Mouse (Mus musculus) gastrocnemius, postnatal 10 days (tissue): Measurements from ENCODE around the gene Ifna6. TPM values are rescaled to one million over a fixed set of nuclear protein-coding genes. Genes with fewer than 3 reads are reported as not detected.
A peak's percentile ranks its signal among the peaks of the same experiment; 100 is the strongest.

Experiments used
- DNase-seq: peaks from one replicate; pipeline ENCODE4 v3.0.0; 2021; ENCODE audit warnings: mixed read lengths
- total RNA-seq, 2 experiments: library from RNA; stranded (reverse); gene quantifications; 2 replicates each; pipeline ENCODE4 v1.2.3; 2021

Gene Ifna6
- total RNA-seq, 2 experiments from 2014 or later, result not detected

DNA sequence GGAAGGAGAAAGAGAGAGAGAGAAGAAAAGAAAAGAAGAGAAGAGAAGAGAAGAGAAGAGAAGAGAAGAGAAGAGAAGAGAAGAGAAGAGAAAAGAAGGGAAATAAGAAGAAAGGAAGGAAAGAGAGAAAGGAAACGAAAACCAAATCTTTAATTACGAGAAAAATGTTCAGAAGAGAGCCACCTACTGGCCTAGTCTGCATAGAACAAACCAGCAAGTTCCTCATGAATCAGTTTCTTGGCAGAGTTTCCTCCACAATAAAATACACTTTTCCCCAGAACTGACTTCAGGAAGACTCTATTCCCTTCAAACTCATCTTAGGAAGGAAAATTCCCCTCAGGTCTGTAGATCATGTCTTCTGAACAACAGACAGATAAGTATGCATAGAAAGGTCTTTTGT, 18.1 kb downstream of the Ifna6 start:
- DNase-seq, result no peak

DNA sequence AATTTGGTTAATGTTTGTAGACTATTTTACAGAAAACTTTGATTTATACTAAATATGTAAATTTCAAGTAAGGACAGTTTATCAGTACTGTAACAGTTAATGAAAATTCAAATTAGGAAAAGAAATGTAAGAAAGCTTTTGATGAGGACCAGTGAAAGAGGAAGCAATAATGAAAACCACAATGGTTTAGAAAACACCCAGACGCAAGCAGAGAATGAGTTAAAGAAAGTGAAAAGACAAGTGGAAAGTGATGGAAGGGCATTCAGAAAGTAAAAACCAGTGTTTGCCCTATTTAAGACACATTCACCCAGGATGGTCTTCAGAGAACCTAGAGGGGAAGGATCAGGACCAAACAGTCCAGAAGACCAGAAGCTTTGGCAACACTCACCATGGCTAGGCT, 22.5 kb downstream of the Ifna6 start, which contains the start of gene Ifna1:
Gene Ifna1 (plus strand): TSS at position 390 of the 400 bp plus-strand sequence.
- no peak for DNase-seq

DNA sequence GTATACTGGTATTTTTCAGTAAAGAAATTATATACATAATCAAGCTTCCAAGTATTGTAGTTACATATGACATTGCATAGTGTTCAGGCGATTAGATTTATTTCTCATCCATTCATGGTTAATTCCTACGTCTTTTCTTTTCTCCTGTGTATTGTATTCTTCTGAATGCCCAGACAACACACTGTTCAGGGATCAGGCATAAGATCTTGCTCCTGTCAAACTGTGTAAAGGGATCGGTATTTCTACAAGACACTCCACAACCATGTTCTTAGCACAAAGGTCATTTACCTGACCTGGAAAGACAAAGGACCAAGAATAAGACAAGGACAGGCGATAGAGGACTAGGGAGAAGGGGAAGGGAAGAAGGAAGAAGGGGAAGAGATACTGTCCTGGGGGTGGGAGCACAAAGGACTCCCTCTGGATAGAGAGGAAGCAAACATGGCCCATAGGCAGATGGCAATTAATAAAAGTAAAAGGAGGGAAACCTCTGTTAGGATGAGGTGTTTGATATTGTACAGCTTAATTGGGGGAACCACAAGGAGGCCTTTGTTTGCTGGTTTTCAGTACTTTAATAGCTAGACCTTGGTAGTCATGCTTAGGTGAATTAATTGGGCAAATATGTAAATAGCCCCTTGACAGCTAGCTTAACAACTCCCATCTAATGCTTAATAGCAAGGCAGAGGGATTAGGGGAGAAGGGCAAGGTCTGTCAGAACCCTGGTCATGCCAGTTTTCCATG, 24.0 kb downstream of the Ifna6 start:
- DNase-seq, result no peak

DNA sequence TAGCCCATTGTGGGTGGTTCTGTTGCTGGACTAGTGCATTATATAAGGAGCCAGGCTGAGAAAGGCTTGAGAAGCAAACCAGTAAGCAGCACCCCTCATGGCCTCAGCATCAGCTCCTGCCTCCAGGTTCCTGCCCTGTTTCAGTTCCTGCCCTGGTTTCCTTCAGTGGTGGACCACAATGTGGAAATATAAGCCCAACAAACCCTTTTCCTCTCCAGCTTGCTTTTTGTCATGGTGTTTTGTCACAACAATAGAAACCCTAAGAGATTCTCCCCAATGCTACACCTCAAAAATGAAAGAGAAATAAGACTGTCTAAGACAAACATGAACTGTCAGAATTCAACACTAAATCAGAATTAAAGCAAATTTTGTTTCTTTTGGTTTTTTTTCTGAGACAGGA, 32.0 kb downstream of the Ifna6 start:
- DNase-seq, result no peak

DNA sequence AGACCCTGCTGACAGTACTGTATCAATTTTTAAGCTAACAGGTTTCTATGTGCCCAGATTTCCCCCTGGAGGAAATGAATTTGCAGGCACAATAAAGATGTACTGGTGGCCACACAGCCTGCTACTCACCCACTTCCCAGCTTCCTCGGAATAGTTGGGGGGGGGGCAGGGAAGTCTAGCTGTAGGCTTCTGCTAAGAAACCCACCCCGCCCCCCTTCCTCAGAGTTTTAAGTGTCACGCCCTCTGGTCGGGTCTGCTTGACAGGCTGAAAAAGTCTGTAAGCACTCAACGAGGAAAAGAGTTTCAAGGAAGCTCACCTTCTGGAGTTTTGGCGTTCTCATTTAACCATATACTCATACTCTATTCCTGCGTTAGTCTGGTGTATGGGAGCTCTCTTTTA, 36.1 kb downstream of the Ifna6 start:
- DNase-seq, result no peak

DNA sequence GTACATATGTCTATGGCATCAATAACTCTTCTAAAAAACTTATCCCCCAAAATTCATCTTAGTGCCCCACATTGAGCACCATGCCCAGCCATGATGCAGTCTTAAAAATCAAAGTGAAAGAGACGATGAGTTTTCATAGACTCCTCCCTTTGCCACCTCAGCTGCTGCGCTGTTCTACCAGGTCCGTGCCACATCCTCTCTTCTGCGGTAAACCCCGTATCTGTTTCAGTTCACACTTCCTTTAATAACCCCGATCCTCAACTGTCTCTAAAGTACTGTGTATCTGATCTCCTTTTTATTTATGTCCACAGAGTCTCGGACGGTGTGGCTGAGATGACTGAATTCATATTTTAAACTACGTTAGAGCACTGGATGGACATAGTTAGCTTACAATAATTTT, 37.4 kb downstream of the Ifna6 start:
- no peak for DNase-seq

DNA sequence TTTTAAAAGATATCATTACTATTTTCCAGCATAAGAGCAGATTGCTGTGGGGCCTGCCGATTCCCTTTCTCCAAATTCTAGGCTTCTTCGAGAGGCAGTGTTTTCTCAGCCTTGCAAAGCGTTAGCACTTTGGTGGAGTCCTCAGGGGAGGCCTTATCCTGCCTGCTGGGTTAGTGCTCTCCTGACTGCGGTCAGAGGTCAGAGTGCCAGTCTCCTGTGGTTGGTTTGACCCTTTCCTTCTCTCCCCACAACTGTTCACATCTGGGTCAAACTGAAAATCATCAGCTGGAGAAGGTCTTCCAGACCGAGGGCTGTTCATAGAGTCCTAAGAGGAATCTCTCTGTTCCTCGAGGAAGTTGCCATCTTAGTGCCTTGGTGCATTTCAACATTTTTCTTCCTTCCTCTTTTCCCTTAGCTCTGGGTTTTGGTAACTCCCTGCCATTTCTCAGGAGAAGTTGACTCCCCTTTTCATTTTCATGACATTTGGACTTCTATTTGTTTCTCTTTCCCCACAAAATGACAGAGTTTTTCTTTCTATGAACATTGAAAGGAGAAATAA, 37.9 kb downstream of the Ifna6 start:
- DNase-seq, result no peak

DNA sequence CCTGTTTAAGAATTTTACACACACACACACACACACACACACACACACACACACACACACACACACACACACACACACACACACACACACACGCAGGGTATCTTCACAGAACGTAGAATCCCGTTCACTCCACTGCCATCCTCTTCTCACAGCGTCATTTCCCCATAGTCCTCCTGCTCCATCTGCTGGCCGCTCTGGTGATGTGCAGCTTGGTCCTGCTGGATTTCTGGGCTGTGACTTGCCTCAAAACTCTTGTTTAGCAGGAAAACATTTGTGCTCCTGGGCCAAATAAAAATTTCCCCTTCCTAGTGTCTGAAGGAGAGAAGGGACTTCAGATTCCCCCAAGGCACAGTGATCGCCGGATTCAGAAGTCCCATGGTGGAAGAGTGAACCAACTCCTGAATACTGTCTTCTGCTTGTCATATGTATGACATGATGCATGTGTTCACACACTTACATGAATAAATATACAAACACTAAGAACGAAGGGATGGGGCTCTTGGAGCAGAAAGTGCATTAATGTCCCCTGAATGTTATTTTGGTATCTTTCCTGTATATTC, 40.2 kb downstream of the Ifna6 start:
- peak; percentile 73 for DNase-seq

DNA sequence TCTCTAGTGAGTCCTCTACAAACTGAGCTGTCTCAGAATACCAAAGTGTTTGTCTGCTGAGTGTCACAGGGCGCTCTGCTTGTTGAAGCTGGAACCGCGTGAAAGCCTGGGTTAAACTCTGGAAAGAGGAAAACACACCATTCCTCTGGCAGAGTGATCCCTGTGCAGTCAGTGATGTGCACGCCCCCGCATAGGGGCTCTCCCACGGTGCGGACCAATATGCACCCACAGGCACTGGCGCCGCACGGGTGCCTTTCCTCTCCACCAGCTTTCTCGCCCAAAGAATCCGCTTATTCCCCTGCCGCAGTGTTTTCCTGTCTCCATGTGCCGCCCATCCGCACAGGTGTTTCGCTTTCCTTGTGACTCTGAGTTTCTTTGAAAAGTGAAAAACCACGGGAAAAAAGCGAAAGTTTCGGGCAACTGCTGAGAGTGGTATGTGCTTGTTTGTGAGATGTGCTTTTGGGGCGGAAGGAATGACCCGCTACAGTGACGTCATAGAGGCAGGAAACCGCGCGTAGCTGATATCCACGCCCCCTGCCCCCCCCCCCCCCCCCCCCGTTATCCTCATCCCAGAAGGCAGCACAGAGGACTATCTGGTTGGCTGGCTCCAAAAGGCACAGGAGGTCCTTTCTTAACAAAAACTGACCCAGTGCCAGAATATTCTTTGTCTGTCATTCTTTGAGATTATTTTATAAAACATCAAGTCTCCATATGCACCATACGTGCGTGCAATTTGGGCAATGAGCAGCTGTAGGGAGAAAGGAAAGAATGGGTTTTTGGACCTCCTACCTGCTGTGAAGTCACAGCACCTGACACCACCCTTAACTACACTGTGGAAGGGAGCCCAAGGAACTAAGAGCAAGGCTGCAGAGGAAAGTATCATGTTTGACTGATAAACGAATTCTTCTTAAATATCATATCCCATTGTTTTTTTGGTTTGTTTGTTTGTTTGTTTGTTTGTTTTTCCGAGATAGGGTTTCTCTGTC, 41.0 kb downstream of the Ifna6 start:
- DNase-seq, result peak; percentile 7

DNA sequence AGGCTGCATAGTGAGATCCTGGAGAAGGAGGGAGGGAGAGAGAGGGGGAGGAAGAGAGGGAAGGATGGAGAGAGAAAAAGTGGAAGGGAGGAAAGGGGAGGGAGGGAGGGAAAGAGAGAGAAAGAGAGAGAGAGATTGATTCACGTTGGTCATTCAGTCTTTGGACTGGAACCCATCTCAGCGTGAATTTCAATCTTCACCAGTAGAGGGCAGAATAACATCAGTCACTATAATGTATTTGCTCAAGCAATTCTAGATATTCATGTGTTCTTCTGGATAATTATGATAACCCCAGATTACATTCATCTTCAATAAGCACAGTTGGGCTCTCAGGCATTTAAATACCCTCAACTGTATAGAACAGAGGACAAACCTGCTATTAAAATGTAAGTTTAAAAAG, 45.5 kb downstream of the Ifna6 start:
- DNase-seq, result no peak

DNA sequence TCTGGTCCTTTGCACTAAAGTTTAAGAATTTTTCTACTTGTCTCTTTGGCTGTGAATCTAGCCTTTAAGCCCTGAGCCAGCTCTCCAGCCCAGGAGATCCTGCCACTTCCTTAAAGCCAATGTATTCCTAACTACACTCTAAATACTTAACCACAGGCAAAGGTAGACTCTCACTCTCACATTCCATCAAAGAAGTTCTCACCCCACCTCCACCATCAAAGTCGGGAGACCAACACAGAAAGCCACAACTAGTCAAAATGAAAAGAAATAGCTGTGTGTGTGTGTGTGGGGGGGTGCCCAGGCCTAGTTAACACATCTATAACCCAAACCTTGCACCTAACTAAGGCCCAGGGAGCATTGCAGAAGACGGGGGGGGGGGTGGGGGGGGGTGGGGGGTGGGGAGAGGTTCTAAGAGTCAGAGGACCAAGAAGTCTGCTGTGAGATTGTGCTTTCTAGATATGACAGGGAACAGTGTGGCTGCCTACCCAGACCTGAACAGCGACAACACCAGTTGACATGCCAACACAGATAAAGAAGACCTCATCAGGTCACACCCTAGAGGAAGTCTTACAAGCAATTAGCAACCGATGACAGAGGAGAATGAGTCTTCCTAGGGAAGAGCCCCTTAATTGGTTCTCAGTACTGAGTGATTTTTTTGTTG, 48.3 kb downstream of the Ifna6 start:
- DNase-seq, result no peak

DNA sequence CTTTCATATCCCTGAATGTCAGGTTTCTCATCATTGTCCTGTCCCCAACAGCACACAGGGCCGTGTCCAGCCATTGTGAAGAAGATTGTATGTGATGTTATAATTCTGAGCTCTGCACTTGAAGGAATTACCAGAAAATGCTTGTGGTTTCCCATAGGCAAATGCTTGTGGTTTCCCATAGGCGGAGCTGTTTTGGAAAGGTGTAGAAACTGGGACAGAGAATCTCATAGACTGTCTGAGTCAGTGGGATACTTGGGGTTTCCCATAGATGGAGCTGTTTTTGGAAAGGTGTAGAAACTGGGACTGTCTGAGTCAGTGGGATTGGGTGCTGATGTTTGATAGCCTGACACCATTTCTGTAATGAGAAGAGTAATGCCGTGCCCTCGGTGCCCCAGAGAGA, 49.3 kb downstream of the Ifna6 start:
- DNase-seq, result no peak

Other genes starting within 250 kb of the Ifna6 start
- gene Ifna9, start 235.0 kb upstream of the Ifna6 start, total RNA-seq, result not detected
- gene Ifna12, start 224.0 kb upstream of the Ifna6 start, total RNA-seq, result not detected
- not detected for gene C87499, start 193.0 kb upstream of the Ifna6 start, total RNA-seq
- not detected for gene Ifna13, start 183.0 kb upstream of the Ifna6 start, total RNA-seq
- not detected for gene Ifna16, start 150.5 kb upstream of the Ifna6 start, total RNA-seq
- gene Ifna2, start 143.5 kb upstream of the Ifna6 start, total RNA-seq, result not detected
- not detected for gene Ifnab, start 136.1 kb upstream of the Ifna6 start, total RNA-seq
- gene Gm26566, start 105.6 kb upstream of the Ifna6 start, total RNA-seq, result under 1 TPM; 0.31 to 0.34 TPM
- gene Klhl9, start 105.0 kb upstream of the Ifna6 start, total RNA-seq, result 10 to 100 TPM; 57.1 to 66.3 TPM
- gene Gm13271, start 72.5 kb upstream of the Ifna6 start, total RNA-seq, result not detected
- not detected for gene Gm13283, start 67.3 kb upstream of the Ifna6 start, total RNA-seq
- gene Gm13290, start 53.6 kb upstream of the Ifna6 start, total RNA-seq, result not detected
- gene Gm13289, start 50.5 kb upstream of the Ifna6 start, total RNA-seq, result not detected
- not detected for gene Gm13272, start 47.6 kb upstream of the Ifna6 start, total RNA-seq
- gene Ifnz, start 45.3 kb upstream of the Ifna6 start, total RNA-seq, result not detected
- not detected for gene Gm13276, start 41.7 kb upstream of the Ifna6 start, total RNA-seq
- not detected for gene Gm13277, start 38.8 kb upstream of the Ifna6 start, total RNA-seq
- gene Gm13278, start 35.9 kb upstream of the Ifna6 start, total RNA-seq, result not detected
- gene Gm13275, start 32.9 kb upstream of the Ifna6 start, total RNA-seq, result not detected
- not detected for gene Gm13279, start 30.0 kb upstream of the Ifna6 start, total RNA-seq
- under 1 TPM in 1 of 2 experiments, not detected in 1; 0.21 TPM for gene Gm13285, start 27.8 kb upstream of the Ifna6 start, total RNA-seq
- gene Gm13287, start 24.2 kb upstream of the Ifna6 start, total RNA-seq, result not detected
- not detected for gene Gm13288, start 21.9 kb upstream of the Ifna6 start, total RNA-seq
- gene Ifna7, start 11.2 kb upstream of the Ifna6 start, total RNA-seq, result not detected
- not detected for gene Ifna11, start 7.5 kb upstream of the Ifna6 start, total RNA-seq
- gene Ifna5, start 8.1 kb downstream of the Ifna6 start, total RNA-seq, result not detected
- not detected for gene Ifna4, start 14.4 kb downstream of the Ifna6 start, total RNA-seq
- gene Ifna1, start 22.7 kb downstream of the Ifna6 start, total RNA-seq, result not detected
- gene Ifne, start 52.8 kb downstream of the Ifna6 start, total RNA-seq, result not detected